Mouse (Mus musculus) kidney, adult 11 months (tissue): ENCODE measurements around the gene Tppp3.

Experiments
- DNase-seq: peaks from one replicate; pipeline ENCODE4 v3.0.0; 2022

The Tppp3 gene

DNA sequence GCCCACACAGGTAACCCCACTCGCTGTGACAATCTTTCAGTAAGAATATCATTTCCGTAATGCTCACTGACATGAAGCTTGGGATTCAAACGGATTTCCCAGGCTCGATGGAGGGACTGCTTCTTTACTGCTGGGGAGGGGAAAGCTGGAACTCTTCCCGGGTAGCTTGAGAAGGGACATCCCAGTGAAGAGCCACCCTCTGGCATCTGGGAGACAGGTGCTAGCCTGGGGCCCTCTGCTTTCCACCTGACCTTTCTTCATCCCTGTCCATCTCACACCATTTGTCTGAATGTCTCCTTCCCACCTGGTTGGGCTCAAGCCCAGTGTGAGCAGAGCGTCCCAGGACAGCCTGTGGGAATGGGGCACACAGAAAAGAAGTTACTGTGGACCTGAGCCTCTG is 5.1 kb downstream of the Tppp3 start:
- no peak for DNase-seq

DNA sequence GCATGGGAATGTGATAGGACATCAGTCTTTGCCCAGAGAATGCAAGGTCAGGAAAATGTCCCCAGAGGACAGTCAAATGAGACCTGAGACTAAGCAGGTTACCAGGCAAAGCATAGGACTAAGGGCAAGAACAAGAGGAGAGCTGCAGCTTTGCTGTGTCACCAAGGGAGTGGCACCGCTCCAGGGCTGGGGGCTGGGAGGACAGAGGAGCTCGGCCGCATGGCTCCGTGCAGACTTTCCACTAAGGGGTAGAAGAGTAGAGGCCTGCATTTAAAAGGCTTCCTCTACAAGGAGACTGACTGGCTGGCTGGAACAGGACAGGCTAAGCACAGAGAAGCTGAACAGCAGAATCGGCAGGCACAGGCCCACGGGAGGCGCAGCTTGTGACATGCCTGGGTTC is 6.7 kb downstream of the Tppp3 start:
- DNase-seq, result no peak

DNA sequence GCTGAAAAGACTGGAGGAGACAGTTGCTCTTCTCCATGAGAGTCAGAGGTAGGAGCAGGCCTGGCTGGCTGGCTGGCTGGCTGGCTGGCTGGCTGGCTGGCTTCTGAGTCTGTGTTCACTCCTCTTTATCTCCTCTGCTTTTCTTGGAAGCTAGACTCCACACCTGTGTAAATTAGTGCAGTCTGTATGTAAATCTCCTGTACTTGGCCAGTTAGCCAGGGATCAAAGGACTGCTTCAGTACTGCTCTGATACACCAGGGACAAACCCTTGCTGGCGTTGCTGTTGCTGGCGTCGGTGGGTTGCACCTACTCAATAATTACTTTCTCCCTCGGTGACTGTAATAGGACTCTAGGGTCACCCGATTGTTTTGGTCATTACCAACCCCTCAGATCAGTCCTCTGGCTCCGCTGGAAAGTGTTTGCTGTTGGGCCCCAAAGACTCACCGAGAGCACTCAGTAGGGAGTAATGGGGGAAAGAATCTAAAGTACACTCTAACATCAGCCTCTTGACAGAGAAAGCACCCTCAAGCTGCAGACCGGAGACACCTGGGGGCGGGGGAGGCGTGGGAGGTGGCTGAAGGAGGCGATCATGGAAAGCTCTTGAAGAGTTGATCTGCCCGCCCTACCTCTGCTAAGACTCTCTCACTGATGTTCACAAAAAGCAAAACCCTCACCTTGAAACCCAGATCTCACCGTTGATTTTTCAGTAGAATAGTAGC is 10.1 kb downstream of the Tppp3 start:
- no peak for DNase-seq

DNA sequence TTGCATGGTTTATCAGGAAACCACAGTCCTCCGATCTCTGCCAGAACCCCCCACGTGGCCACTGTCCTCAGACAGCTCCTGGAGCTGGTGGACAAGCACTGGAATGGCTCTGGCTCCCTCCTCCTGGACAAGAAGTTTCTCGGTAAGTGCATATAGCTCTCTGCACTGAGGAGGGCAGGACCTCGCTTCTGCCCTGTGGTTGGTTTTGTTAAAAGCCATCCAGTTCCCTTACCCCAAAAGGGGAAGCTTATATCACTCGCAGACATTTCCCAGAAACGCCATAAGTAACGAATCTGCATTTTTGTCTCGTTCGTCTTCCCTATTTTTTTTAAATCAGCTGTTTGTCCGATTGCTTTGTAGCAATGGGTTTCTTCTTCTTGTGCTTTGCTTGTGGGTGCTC is 16.1 kb downstream of the Tppp3 start:
- no peak for DNase-seq

DNA sequence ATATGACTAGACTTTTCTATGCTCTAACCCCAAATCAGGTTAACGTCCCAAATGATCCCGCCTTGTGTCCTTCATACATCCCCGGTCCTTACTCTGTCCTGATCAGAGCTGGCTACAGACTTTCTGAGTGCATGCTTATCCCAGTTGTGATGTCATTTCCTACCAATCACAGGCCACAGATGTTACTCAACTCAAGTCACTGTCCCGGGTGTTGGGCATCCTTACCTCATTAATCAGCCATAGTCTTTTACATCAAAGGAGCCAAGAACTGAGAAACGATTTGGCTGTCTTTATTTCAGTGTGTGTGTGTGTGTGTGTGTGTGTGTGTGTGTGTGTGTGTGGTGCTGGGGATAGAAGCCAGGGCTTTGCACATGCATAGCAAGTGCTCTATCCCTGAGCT is 17.2 kb downstream of the Tppp3 start:
- no peak for DNase-seq

DNA sequence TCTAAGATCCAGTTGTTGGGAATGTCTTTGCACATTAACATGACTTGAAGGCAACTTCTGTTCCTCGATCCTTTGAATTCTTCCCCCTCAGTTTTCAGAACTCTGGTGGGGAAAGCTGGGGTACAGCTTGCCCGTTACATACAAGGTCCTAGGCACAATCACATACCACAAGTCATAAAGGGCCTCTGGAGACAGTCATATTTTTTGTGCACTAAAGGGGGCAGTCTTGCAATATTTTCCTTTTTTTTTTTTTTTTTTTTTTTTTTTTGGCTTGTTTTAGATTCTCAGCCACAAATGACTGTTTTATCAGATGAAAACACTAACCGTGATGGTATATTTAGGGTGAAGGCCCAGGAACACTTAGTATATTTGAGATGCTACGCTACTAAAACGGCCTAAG is 18.0 kb downstream of the Tppp3 start:
- no peak for DNase-seq

DNA sequence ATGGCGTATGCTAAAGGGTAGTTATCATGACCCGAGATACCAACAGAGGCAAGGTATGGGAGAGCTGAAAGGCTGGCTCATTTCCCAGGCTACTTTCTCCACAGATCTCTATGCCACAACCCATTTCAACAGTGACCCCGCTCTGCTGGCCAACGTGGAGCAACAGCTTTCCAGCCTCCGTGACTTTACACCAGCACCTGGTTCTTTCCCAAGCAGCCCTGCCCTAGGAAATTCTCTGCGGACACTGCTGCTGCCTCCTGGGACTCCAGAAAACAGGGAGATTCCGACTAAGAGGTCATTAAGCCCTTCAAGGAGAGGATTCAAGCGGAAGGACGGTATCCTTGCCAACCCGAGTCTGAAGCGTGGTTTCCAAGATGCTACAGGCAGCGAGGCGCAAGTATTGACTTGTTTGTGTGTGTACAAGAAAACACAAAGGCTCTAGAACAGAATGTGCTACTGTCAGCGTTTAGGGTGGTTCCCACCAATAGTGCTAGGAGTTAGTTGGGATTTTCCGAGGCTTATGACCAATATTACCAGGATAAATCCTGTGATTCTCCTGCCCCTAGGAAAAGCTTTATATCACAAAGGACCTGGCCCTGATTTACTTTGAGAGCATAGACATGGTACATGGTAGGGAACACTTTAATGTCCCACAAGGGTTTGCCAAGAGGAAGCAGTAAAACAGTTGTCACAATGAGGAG is 19.3 kb downstream of the Tppp3 start:
- no peak for DNase-seq

DNA sequence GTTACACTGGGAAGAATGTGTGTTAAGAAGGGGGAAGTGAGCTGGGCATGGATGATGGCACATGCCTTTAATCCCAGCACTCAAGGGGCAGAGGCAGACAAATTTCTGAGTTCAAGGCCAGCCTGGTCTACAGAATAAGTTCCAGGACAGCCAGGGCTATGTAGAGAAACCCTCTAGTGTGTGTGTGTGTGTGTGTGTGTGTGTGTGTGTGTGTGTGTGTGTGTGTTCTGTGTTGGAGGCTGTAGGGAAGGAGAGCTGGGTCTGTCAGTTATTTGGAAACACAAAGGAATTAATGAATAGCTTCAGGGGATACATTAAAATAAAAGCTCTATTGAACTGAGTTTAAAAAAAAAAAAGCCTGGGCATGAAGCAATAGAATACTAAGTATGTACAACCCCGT is 20.3 kb downstream of the Tppp3 start:
- no peak for DNase-seq

DNA sequence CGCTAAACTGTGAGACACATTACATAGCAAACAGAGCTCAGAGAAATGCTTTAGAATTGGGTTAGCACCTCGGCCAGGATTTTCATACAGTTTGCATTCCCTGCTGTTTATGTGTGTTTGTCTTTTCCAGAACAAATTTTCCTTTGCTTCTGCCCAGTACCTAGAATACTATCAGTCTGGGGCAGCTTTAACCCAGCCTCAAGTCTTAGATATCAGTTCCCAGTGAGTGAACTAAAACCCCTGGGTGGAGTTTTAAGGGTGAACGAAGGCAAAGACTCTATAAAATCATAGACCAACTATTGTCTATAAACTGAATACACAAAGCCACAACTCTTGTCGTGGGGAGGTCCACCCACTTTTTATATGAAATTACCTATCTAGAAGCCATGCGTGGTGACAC is 22.7 kb downstream of the Tppp3 start:
- DNase-seq, result no peak

DNA sequence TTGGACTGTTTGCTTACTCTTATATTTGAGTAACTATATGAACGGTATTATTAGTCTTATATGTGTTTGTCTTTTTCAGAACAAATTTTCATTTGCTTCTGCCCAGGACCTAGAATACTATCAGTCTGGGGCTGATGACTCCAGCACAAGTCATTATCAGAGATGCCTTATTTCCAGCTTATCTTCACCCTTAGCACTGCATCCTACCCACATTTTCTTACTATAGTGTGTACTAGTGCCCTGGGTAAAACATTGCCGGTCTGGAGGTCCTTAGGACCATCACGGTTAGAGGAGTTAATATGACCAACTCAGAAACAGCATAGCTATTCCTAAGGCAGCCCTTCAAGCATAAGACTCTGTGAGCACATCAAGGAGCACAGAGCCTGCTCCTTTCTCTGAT is 23.1 kb downstream of the Tppp3 start:
- DNase-seq, result no peak

DNA sequence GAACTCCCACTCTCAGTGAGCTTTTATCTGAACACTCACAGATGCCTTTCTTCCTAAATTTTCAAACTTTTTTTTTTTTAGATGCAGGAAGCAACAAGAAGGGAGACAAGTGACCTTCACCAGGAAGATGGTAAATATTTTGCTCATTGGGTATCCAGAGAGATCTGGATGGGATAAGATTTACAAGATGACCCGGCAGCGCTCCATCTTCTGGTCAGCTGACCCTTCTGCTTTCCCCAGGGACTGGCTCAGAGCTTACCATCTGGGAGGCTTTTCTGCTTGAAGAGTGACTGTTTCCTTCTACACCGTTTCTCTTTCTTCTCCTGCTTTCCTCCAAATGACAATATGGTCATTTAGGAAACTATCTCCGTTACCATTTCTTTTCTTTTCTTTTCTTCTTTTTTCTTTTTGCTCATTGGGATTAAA is 25.2 kb downstream of the Tppp3 start:
- DNase-seq, result no peak

DNA sequence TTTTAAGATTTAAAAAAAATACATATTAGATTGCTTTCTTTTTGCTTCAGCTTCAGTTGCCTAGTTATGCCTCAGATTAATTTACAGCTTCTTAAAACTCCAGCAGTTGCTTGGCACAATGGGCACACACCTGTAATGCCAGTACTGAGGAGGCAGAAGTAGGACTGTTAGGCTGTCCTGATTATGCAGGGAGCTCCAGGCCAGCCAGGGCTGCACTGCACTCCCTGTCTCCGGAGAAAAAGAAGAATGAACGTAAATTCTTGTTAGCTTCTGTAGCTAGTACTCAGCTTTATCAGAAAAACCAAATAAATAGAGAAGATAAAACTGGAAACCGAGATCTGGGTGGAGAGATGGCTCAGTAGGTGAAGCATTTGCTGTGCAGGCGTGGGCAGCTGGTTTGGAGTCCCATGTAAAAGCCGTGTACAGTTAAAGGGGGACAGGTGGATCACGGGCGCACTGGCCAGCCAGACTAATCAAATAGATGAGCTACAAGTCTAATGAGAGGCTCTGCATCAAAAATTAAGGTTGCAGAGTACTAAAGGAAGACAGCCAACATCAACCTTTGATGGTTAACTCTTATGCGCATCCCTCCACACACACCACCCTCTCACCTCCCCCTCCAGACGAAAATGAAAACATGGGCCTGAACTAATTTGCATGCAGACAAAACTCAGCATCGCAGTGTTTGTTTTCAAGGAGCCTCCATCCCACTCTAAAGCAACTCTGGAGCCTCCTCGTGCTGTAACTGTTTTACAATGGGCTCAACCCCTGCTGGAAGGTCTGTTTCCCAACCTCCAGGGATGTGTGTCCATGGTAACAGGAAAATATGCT is 25.8 kb downstream of the Tppp3 start:
- DNase-seq, result no peak

DNA sequence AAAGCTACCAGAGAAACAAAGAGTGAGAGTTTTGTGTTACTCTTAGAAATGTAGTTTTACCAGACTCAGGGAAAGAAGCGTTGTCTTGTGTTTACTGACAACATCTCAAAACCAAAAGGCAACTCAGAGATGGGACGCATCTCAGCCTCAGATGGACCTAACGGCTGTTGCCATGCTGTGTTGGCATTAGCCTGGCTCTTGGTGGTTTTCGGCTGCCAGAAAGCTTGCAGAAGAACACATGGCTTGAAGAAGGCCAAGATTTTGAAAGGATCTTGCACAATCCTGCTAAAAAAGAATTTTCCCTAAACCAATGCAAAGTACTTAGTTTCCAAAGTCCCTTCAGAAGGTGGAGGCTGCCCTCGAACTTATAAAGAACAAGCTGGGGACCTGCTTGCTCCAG is 28.7 kb downstream of the Tppp3 start:
- DNase-seq, result no peak

DNA sequence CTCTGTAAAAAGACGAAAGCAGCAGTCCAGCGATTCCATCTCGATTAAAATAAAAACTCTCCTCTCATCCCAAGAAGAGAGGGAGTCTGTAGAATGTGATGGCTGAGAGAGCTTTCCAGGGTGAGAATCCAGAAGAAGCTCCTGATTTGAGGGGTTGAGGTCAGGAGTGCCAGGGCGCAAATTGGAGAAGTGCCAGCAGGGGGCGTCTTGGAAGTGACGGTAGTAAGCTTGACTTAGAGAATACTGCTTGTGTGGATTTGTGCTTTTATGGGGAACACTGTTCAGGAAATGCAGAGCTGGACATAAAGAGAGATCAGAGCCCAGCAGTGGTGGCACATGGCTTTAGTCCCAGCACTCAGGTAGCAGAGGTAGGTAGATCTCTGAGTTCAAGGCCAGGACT is 29.9 kb downstream of the Tppp3 start:
- DNase-seq, result no peak

DNA sequence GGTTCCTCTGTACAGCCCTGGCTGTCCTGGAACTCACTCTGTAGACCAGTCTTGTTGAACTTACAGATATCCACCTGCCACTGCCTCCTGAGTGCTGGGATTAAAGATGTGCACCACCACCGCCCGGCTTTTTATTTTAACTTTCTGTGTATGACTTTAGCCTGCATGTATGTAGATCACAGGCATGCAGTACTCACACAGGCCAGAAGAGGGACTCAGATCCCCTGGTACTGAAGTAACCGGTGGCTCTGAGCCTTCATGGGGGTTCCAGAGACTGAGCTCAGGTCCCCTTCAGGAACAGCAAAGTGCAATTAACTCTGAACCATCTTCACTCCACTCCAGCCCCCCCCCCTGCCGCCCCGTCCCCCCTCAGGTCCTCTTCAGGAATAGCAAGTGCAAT is 32.5 kb downstream of the Tppp3 start:
- no peak for DNase-seq

DNA sequence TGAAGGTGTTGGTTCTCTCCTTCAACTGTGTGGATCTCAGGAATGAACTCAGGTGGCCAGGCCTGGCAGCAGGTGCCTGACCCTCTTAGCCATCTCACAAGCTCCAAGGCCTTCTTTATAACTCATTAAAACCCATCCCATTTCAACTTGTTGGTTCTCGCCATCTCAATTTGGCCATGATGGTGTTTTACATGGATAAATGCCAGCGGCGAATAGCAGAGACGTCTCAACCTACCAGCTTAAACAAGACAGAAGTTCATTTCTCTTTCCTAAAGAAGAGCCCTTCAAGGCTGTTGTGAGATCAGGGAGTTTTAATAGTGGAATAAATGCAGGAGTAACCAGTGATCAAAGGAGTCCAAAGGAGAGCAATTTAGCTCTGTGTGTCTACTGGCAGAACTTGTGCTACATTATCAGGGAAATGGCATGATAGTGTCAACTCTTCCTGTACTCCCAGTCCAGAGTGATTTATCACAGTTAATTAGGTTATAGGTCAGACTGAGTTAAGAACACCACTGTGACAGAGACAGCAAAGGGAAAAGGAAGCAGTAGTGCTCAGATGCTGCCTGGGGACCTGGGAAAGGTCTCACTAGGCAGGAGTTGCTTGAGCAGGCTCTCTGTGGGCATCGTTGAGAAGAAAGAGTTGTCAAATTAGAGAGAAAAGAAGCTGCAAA is 34.1 kb downstream of the Tppp3 start:
- DNase-seq, result no peak

DNA sequence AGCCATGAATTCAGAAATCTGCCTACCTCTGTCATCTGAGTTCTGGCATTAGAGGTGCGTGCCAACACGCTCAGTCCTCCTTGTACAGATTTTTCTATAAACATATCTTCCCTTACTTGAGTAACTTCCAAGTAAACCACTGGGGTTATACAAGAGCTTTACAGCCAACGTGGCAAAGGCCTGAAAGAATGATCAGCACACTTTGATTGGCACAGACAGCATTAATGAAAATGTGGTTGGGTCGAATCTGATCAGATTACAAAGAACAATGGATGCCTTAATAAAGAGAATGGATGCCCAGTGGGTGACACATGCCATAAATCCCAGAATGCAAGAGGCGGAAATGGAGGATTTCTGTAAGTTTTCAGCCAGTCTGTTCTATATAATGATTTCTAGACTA is 35.1 kb downstream of the Tppp3 start:
- no peak for DNase-seq

DNA sequence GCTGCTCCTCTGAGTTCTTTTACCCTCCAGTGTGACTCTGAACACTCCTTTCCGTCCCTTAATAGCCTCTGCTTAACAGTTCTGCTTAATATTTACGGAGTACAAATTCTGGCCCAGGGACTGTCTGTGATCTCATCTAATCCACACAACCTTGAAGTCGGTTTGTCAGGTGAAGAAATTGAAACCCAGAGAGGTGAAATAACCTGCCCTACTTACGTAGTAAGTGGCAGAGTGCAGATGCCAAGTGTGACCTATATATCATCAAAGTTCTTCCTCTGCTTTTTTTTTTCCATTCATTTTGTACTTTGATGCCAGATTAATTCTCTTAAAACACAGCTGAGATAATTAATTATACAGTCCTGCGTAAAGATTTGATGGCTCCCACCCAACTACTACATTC is 37.2 kb downstream of the Tppp3 start:
- DNase-seq, result no peak

DNA sequence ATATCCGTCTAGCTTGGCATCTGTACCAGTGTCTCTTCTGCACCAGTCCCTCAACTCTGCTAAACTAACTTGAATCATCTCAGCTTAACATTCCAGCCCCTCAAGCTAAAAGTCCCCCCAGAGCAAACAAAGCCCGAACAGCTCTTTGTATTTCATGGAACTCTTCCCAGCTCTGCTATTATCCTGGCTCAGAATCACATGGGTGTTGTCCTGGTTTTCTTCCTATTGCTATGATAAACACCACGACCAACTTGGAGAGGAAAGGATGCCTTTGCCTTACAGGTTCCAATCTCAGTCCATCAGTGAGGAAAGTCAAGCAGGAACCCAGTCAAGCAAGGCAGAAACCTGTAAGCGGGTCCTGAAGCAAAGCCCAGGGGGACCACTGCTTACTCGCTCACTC is 37.8 kb downstream of the Tppp3 start:
- no peak for DNase-seq

DNA sequence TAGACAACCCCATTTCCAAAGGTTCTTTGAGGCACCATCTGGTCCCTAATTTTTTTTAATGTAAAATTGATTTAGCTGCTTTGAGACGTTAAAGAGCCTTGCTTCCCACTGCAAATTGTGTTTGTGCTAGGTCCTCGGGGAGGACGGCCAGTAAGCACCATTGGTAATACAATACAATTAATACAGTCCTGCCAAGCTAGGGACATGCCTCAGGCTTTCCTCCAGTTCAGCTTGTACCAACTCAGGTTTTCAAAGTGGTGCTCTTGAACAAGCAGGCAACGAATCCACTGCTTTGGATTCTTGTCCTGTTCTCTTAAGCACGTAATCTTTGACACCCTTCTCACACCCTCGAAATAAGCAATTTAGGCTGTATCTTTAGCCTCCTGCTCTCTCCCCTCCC is 38.3 kb downstream of the Tppp3 start:
- no peak for DNase-seq

DNA sequence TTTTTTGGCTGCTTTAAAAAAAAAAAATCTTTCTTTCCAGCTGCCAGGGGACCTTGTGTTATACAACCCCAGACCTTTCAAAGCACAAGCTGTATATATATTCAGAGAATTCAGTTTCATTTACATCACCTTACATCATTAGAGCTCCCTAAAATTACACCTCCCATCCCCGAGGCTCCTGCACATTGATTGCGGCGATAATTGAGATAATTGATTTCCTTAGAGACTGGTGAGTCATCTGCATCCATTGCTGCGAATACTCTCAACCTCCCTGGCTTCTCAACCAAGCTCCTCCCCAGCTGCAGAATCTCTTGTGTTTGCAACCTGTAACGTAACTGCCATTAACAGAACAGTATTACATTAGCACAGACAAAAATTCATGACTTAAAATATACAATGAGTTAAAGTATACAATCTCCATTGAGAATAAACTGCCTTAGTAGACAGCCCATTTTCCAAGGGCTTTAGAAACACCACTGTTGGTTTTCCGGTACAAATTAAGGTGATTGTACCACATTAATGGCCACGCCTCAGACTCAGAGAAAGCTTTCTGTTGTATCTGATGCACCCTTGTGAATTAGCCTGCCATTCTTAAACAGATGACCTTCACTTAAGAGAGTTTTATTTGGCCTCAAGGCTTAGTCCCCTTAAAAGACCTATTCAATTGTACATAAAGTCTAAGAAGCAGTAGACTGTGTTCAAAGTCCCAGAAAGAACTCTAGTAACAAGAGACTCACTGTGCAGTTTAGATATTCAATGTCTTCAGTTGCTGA is 39.4 kb downstream of the Tppp3 start:
- DNase-seq, result no peak

DNA sequence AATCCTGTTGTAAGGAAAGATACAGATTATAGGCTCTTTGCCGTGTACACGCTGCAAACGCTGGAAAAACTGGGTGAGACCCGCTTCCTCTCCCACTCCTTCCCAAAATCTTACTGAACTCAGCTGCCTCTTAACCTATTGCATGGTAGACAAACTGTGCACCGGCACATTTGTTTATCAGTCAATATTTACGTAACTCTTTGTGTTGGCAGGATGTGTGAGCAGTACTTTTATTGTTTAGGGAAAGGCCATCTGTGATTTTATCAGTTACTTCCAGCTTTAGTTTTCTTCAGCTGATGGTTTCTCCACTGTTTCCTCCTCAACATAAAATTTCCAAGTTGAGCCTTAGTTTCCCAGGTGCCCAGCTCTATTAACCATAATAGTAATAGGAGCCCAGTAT is 44.4 kb downstream of the Tppp3 start:
- no peak for DNase-seq

DNA sequence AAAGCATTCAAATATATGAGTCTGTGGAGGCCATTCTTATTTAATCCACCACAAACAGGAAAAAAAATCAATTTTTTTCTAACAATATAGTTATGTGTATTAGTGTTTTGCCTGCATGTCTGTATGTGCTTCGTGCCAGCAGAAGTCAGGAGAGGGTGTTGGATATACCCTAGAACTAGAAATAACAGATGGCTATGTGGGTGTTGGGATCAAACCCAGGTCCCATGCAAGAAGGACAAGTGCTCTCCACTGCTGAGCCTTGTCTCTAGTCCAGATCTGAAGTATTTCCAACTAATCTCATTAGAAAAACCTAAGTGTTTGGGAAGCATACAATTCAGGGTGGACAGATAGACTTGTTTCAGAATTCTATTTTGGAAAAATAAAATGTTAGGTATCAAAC is 49.3 kb downstream of the Tppp3 start:
- DNase-seq, result no peak
